Mouse (Mus musculus) heart, adult 2 months (tissue): ENCODE results near the gene Pla2g4d.

Experiments used
- CTCF ChIP-seq: fragments of 200-600 bp; IDR thresholded peaks from 2 replicates; pipeline ENCODE4 v1.8.1; 2022; ENCODE audit warnings: antibody characterized with exemption, mild to moderate bottlenecking, moderate library complexity
- EP300 ChIP-seq: fragments of 200-500 bp; IDR thresholded peaks from 2 replicates; pipeline ENCODE4 v1.6.1; 2011; ENCODE audit warnings: low read depth, low read length, control low read depth; ENCODE audit not compliant: insufficient read depth
- POLR2A ChIP-seq: fragments of 200-500 bp; IDR thresholded peaks from 2 replicates; pipeline ENCODE4 v1.6.1; 2011; ENCODE audit warnings: mild to moderate bottlenecking, low read depth, low read length, control low read depth; ENCODE audit not compliant: insufficient read depth

DNA sequence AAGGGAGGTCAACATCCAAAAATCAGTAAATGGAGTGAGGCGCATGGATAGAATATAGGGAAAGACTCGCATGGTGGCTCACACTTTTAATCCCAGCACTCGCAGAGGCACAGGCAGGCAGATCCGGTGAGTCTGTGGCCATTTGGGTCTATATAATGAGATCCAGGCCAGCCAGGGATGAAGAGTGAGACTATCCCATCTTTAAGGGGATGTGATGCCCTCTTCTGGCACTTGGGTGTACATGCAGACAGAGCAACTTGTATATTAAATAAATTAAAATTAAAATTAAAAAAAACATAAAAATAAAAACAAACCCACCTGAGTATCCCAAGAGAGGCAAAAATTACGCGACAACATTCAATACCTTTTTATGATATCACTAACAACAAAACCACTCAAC, 23.5 kb downstream of the Pla2g4d start:
- no peak for TF ChIP-seq POLR2A
- peak; percentile 66 for TF ChIP-seq CTCF
- no peak for TF ChIP-seq EP300
